Mouse (Mus musculus) myocyte (in vitro differentiated cells): ENCODE measurements around the gene Fam241a.

ENCODE experiments used
- CEBPB ChIP-seq: IDR thresholded peaks from 2 replicates; pipeline ENCODE4 v1.6.1; 2011; ENCODE audit warnings: mild to moderate bottlenecking, moderate library complexity; ENCODE audit not compliant: poor library complexity, insufficient read depth, severe bottlenecking
- MYOD1 ChIP-seq, 3 experiments: IDR thresholded peaks; one replicate each; pipeline ENCODE4 v1.6.1; 2011; ENCODE audit warnings: control low read depth in 2 of 3, low read depth in 2 of 3, mild to moderate bottlenecking in 2 of 3, moderate library complexity in 1 of 3; ENCODE audit not compliant: insufficient read length in 2 of 3, control insufficient read depth in 1 of 3
- POLR2A ChIP-seq: IDR thresholded peaks from one replicate; pipeline ENCODE4 v1.6.1; 2011; ENCODE audit warnings: low read depth, mild to moderate bottlenecking, control low read depth, moderate library complexity; ENCODE audit not compliant: insufficient read length
- POLR2AphosphoS2 ChIP-seq: IDR thresholded peaks from one replicate; pipeline ENCODE4 v1.6.1; 2011; ENCODE audit warnings: low read depth, control low read depth; ENCODE audit not compliant: insufficient read length
- TCF12 ChIP-seq: IDR thresholded peaks from one replicate; pipeline ENCODE4 v1.6.1; 2011; ENCODE audit warnings: mild to moderate bottlenecking, control low read depth; ENCODE audit not compliant: poor library complexity, insufficient read depth, severe bottlenecking

- TF ChIP-seq POLR2AphosphoS2 (no peak), CEBPB (no peak), POLR2A (no peak), TCF12 (no peak), MYOD1 (IDR thresholded peaks at IDR 0.05; ENCODE audit: control insufficient read depth in 1 of 3, insufficient read length in 2 of 3, low read depth in 2 of 3) (no peak)
Measured at GRCm38 (mm10) chr3:127835594-127835993, 60.5 kb downstream of the Fam241a start.
